In genomic region chr5:142960775-142961271, GRCm38 (mm10) we compare ENCODE assay signal across 8 mouse cellular contexts. TPM values are rescaled to one million over a fixed set of nuclear protein-coding genes. Genes with fewer than 3 reads are reported as not detected.
A peak's percentile ranks its signal among the peaks of the same experiment; 100 is the strongest.
DNase-seq lines count a peak whose midpoint lies in the region; ATAC-seq lines count a peak whose summit lies in the region.

No protein-coding gene starts in this region.

- H3K4me1 ChIP-seq in heart, embryonic 16.5 days (ENCODE audit: control insufficient read depth, insufficient read depth, low read length) = peaks cover 9% of the 10 kb centered on the region
- peaks cover 41% of the 10 kb centered on the region for H3K4me1 ChIP-seq in limb, embryonic 13.5 days

- peaks cover 5% of the 10 kb centered on the region; the same call in 1 of the 2 replicates for H3K27me3 ChIP-seq in heart, embryonic 16.5 days (ENCODE audit: control insufficient read depth, insufficient read depth, low read length)
- no peaks in the 10 kb centered on the region for H3K27me3 ChIP-seq in limb, embryonic 13.5 days

- no peaks in the 10 kb centered on the region for H3K36me3 ChIP-seq in heart, embryonic 16.5 days (ENCODE audit: control insufficient read depth, insufficient read depth)
- peaks cover 17% of the 10 kb centered on the region for H3K36me3 ChIP-seq in limb, embryonic 13.5 days

- H3K4me3 ChIP-seq in heart, embryonic 16.5 days (ENCODE audit: low read length) = peak overlapping the region; percentile 69
- H3K4me3 ChIP-seq in limb, embryonic 13.5 days = peak overlapping the region; percentile 100

- H3K9me3 ChIP-seq in heart, embryonic 16.5 days (replicated peaks; ENCODE audit: control insufficient read depth, low read length) = no peaks in the 10 kb centered on the region
- H3K9me3 ChIP-seq in limb, embryonic 13.5 days = no peaks in the 10 kb centered on the region

- peak overlapping the region; percentile 87 for H3K9ac ChIP-seq in heart, embryonic 16.5 days (ENCODE audit: low read length)
- H3K9ac ChIP-seq in limb, embryonic 13.5 days = peak overlapping the region; percentile 99

- no peak for ATAC-seq in heart, embryonic 16.5 days (replicated peaks; ENCODE audit: extremely low read depth, insufficient read depth, low FRiP score)
- no peak for ATAC-seq in limb, embryonic 13.5 days (ENCODE audit: low FRiP score, low read depth)

- WGBS in heart, embryonic 16.5 days = under 1% methylated on average over 59 of the region's 59 CpGs
- under 1% methylated on average over 59 of the region's 59 CpGs for WGBS in limb, embryonic 13.5 days

- peak overlapping the region; percentile 88 for H3K27ac ChIP-seq in heart, embryonic 16.5 days (ENCODE audit: low read length)
- H3K27ac ChIP-seq in limb, embryonic 13.5 days = peak overlapping the region; percentile 98

- H3K4me2 ChIP-seq in heart, embryonic 16.5 days (ENCODE audit: low read depth, low read length) = peak overlapping the region; percentile 81
- H3K4me2 ChIP-seq in limb, embryonic 13.5 days (replicated peaks) = peak overlapping the region; percentile 98

- peak; percentile 45 for DNase-seq in adrenal gland, postnatal 14 days
- no peak for DNase-seq in adrenal gland, adult 8-10 months
- DNase-seq in thymus, postnatal 4 days = peak; percentile 48
- DNase-seq in thymus, postnatal 0 days (ENCODE audit: low spot score) = no peak
- peak; percentile 76 for DNase-seq in neural tube, embryonic 10.5 days (ENCODE audit: extremely low spot score, low spot score)
- DNase-seq in layer of hippocampus, adult 11-12 months (ENCODE audit: low spot score) = no peak

RNA-seq across cellular contexts. Expression of gene Fscn1, which starts 0.7 kb away (rescaled TPM):
- total RNA-seq in adrenal gland, postnatal 14 days (2021) = 62.0 and 75.3 TPM in 2 replicates
- 10 to 100 TPM; 22.0 to 33.6 (median 31.7) TPM for total RNA-seq in adrenal gland, adult 8-10 months (2022)
- polyA plus RNA-seq in thymus, postnatal 0 days (2015; fragmentation: Nextera tagmentation; extraction: Ambion mirVana) = 33.5 and 37.0 TPM in 2 replicates
- polyA plus RNA-seq in heart, embryonic 16.5 days (2015; fragmentation: Nextera tagmentation; extraction: Ambion mirVana) = 115 and 129 TPM in 2 replicates
- polyA plus RNA-seq in limb, embryonic 13.5 days (2015; fragmentation: Nextera tagmentation; extraction: Ambion mirVana) = 421 and 428 TPM in 2 replicates

RNA-seq across cellular contexts. Expression of gene Actb, which starts 54.3 kb away (rescaled TPM):
- total RNA-seq in adrenal gland, postnatal 14 days (2021) = 2,967 and 3,254 TPM in 2 replicates
- total RNA-seq in adrenal gland, adult 8-10 months (2022) = 1,000 to 10,000 TPM; 3,015 to 3,481 (median 3,228) TPM
- 27,108 and 27,970 TPM in 2 replicates for polyA plus RNA-seq in thymus, postnatal 0 days (2015; fragmentation: Nextera tagmentation; extraction: Ambion mirVana)
- polyA plus RNA-seq in heart, embryonic 16.5 days (2015; fragmentation: Nextera tagmentation; extraction: Ambion mirVana) = 5,062 and 5,724 TPM in 2 replicates
- 15,880 and 15,896 TPM in 2 replicates for polyA plus RNA-seq in limb, embryonic 13.5 days (2015; fragmentation: Nextera tagmentation; extraction: Ambion mirVana)

Comparison
In these comparisons a context has a peak if more than half of its experiments do, and no peak if none do; other contexts are left out.
1. DNase-seq: peak in adrenal gland, postnatal 14 days (single experiment), thymus, postnatal 4 days (single experiment) and neural tube, embryonic 10.5 days (single experiment); none in adrenal gland, adult 8-10 months (single experiment), thymus, postnatal 0 days (single experiment) and layer of hippocampus, adult 11-12 months (single experiment).